Mouse (Mus musculus) kidney, postnatal 14 days (tissue): ENCODE measurements around the gene Sox6.
"Not testable (repeated sequence)": the region's sequence is repeated elsewhere in the genome, so short reads cannot be mapped to it uniquely, and the experiment has no call there.

ENCODE experiments used
- DNase-seq: peaks from one replicate; pipeline ENCODE4 v3.0.0; 2022; ENCODE audit warnings: mixed read lengths

Gene Sox6

DNA sequence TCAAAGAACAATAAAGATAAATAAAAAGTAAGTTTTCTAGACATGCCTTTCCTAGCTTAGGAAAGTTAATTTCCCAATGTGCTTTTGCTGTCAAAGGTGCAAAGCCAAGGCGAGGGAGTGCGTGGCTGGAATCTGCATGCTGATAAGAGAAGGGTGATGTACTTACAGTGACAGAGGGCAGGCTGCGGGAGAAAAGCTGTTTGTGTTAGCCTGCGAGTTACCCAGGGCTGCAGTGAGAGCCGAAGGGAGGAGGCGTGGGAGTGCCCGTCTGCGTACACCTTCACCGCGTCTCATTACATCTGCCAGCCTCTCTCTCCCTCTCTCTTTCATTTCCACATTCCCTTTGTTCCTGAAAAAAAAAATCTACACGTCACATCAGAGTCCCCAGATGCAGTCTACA lies at the start of gene Sox6:
Gene Sox6, minus strand, starts transcription at position 286 of the 400 bp plus-strand sequence.
- DNase-seq: peak; percentile 5

- not testable (repeated sequence) for DNase-seq
These were observed 45.8 kb upstream of the Sox6 start, which contains the start of gene Gm4353 for GRCm38 (mm10) chr7:116084366-116084765. Gm4353 (minus strand) TSS chr7:116084635.

GRCm38 (mm10) chr7:116060739-116061138 lies 22.1 kb upstream of the Sox6 start:
- DNase-seq: no peak

DNA sequence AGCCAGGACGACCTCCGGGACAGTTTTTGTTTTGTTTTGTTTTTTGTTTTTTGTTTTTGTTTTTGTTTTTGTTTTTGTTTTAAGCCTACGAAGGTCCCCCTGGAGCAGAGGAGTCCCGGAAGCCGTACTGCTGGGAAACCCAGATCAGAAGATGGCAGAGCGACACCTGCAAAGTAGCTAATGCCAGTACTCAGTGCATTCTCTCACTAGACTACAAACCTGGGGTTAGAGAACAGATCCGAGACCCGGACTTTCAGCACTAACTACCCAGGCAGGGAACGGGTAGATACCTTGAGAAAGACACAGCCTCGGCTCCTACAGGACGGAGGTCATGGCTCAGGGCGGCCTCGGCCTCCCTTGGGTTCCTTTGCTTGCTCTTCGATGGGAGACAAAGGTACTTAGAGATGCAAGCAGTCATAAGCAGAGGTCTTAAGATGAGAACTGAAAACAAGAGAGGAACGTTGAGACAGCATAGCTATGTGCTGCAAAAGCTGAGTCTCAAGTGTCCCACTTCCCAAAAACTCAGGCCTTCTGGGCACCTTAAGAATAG lies 1.9 kb upstream of the Sox6 start:
- DNase-seq: peak; percentile 1

DNA sequence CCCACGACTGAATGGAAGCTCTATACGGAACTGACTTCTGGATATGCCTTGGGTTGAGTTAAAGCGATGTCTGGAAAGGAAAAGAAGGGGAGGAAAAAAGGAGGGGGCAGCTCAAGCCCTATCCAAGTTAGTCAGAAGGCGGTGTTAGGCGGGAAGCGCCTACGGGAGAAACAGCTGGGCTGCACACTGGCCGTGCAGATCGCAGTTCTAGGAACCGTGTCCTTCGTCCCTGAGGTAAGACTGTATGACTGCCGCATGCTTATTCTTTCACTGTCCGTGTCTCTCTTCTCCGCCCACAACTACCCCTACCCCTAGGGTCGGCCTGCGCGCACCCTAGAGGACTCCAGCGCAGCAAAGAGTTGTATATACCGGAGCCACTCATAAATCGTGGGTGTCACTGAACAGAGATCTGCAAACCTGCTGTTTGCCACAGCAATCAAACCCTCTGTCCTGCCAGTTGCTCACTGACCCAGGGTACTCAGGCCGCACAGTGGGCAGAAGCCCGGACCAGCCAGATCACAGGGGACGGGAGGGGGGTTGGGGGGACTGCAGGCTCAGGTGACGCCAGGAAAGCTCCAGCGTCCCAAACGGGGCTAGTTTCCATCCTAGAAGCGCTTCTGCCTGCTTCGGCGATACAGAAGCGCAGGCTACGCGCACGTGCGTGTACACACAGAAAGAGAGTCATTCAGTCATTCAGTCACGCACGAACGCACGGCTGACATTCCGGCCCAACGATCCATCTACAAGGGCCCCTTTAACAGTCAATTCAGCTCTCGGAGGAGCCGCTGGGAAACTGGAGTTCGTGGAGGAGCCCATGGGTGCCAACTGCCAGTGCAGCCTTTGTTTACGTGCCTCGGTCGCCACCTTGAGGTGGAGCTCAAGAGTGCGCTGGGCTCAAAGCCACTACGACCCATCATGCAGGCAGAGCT lies 1.2 kb upstream of the Sox6 start:
- peak; percentile 90 for DNase-seq

- DNase-seq: no peak
These were observed 571 bp upstream of the Sox6 start, which contains the start of gene 1110004F10Rik for GRCm38 (mm10) chr7:116039196-116039537. 1110004F10Rik (plus strand) TSS chr7:116039397.

GRCm38 (mm10) chr7:116038024-116038423 lies 572 bp downstream of the Sox6 start:
- peak; percentile 5 for DNase-seq

- DNase-seq: no peak
These were observed 1.7 kb downstream of the Sox6 start for GRCm38 (mm10) chr7:116036591-116037555.

DNA sequence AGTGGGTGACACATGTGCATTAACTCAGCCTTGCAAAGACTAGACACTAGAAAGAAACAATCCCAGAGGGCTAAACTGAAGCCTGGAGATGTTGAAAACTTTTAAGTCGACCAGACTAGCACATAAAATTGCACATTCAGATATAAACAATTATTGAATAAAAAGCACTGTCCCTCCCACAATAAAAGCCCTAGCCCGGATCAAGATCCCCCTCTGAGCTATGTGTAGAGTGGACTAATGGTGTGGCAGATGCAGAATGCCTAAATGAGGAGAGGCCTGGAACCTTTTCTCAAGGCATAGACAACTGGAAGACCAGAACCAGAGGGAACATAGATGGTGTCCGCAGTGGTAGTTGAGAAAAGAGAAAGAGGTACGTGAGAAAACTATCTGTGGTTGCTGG lies 3.1 kb downstream of the Sox6 start:
- no peak for DNase-seq

- DNase-seq: peak; percentile 41
These were observed 4.3 kb downstream of the Sox6 start for GRCm38 (mm10) chr7:116034282-116034758.

DNA sequence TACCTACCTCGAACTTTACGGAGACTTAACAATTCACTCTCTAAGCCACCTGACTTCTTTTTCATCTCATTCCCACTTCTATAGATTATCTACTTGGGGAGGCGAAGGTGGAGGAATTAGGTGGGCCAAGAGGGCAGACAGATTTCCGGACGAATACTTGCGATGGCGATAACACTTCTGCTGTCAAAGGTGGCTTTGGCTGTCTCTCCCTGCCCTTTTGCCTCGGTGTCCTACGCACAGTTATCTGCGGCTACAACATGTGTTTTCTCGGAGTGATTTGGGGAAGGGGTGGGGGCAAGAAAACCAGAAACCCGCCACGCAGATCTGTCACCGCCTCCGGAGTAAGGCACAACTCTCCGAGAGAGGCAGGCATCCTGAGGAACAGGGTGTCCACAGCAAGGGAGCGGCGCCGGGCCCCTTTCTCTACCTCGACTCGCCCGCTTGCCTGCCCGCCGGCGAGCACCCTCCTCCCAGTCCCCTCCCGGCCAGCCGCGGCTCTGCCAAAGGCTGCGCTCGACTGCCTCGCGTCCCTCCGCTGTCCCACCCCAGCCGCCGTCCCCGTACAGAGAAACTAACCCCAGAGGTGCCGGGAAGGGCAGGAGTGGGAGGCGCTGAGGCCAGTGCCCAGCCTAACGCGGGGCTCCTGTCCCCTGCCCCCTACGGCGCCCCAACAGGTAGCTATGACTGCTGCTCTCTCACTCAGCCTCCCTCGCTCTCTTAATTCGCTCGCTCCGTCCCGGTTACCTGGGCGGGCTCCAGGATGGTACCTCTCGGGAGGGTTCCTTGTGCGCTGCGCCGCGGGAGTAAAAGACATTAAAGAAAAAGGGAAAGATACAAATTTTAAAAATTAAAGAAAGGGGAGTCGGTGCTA lies 5.0 kb downstream of the Sox6 start:
- peak; percentile 71 for DNase-seq

DNA sequence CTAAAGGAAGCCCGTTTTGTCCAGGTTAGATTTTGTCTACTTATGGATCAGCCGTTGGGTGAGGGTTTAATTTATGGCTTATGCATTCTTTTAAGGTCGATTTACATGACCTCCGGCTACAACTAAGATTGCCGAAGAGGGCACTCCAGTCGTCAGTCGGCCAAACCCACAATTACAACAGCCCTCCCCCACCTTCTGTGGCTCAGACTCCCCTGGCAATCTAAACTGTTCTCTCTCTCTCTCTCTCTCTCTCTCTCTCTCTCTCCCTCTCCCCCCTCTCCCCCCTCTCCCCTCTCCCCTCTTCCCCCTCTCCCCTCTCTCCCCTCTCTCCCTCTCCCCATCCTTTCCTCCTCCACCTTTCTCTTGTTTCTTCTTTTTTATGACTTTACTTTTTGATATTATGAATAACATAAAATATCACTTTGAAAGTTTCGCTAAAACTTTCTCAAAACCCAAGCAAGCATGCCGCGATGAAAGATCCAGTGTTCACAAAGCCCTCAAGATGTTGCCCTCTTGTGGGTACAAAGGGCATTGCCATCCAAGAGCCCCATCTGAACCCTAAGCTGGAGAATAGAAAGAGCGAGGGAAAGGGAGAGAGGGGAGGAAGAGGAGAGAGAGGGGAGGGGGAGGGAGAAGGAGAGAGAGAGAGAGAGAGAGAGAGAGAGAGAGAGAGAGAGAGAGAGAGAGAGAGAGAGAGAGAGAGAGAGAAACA lies 5.8 kb downstream of the Sox6 start:
- peak; percentile 84 for DNase-seq

GRCm38 (mm10) chr7:116031718-116032595 lies 6.6 kb downstream of the Sox6 start:
- peak; percentile 79 for DNase-seq

DNA sequence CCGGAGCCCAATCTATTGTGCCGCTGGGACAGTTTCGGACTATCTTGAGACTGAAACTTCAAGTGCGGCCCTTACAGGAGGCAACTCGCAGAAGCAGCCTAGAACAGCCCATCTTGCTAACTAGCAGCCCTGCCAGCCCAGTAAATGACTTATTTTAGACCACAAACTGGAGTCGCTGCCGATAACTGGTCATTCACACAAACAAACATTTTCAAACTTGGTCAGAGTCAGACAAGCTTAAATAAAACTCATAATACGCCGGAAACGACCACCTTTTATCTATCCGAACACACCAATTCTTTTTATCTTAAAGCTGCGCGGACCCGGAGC lies 7.2 kb downstream of the Sox6 start:
- no peak for DNase-seq

- DNase-seq: peak; percentile 22
These were observed 7.8 kb downstream of the Sox6 start for GRCm38 (mm10) chr7:116030597-116031387.

DNA sequence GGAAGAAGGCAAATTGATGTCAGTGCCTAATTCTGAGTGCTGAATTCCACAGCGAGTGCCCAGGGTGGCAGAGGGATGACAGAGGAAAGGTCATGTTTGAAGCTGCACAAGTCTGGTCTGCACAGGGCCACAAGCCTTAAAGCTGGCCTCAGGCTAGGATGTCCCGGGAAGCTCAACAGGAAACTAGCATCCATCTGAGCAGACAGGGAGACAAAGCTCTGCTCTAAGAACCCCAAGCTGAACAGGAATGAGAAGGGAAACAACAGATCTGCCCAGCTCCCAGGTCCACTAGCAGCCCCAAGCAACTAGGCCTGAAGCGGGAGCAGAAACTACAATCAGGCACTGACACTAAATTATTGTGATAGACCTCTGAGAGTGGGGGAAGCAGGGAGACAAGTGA lies 8.6 kb downstream of the Sox6 start:
- no peak for DNase-seq

DNA sequence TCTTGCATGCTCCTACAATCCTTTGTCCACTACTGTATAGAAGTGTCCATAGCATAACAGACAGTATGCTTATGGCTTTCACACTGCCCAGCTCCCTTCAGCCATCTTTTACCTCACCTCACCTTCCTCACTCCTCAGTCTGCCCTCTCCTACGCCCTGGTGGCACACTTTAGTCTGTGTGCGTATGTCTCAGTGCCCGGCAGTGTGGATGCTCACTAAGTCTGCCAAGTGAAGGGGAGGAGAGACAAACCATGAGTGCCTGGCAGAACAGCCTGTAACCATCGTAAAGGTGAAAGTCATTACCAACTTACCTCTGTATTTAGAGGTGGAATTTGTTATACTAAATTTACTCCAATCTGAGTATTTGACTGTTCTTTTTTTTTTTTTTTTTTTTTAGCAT lies 35.9 kb downstream of the Sox6 start:
- no peak for DNase-seq

GRCm38 (mm10) chr7:115988109-115988779 lies 50.4 kb downstream of the Sox6 start:
- DNase-seq: no peak

DNA sequence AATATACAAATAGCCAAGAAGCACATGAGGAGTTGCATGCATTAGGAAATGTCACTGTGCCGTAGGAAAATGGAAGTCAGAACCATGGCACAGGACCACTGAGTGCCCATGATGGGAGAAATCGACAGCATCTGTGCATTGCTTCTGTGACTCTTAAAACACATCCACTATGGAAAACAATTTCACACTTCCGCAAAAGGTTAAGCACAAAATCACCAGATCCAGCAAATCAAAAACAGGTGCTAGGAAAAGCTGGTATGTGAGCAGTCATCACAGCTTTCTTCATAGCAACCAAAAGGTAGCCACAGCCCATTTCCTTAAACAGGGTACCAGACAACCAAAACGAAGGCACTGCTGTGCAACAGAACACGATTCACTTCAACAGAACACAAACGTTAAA lies 52.9 kb downstream of the Sox6 start:
- no peak for DNase-seq
